Mouse (Mus musculus): ENCODE measurements around the gene Grasp.

Grasp gene

GRCm38 (mm10) chr15:101194951-101195823 lies 28.8 kb upstream of the Grasp start:
- DNase-seq (ENCODE audit: low spot score) = no peak

- no peak for DNase-seq (ENCODE audit: low spot score)
Measured at GRCm38 (mm10) chr15:101196079-101196795, 27.8 kb upstream of the Grasp start.

GRCm38 (mm10) chr15:101196961-101197360 lies 27.0 kb upstream of the Grasp start:
- no peak for DNase-seq (ENCODE audit: low spot score)

DNA sequence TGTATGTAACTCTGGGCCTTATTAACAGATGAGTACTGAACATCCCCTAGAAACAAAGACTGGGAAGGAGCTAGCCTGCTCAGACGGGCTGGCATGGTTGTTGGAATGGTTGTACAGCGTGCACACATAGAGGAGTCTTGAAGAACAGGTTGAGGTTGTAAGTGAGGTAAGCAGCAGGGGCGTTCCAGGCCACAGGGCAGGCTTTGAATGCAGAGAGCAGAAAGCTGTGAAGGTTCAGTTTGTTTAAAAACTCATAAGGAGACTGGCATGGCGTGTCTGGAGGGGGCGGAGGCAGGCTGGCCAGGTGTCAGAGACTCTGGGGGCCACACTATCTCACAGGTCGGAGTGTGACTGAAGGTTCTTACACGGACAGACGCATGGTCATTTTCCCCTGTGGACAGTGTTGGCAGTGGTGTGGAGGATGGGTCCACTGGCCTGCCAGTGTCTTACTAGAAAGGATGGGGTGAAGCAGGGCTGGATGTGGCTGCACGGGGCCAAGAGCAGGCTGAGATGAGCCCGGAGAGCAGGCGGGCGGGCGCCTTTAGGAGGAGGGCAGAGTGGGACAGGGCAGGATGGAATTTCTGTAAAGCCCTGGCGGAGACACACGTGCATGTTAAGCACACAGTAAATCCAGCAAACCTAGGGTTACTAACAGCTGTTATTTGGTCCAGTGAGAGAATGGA lies 26.4 kb upstream of the Grasp start:
- DNase-seq (ENCODE audit: low spot score) = no peak

- peak; percentile 41 for DNase-seq (ENCODE audit: low spot score)
Measured at GRCm38 (mm10) chr15:101198218-101198617, 25.8 kb upstream of the Grasp start.

- DNase-seq (ENCODE audit: low spot score) = no peak
Measured at GRCm38 (mm10) chr15:101198850-101199249, 25.1 kb upstream of the Grasp start.

- no peak for DNase-seq (ENCODE audit: low spot score)
Measured at GRCm38 (mm10) chr15:101200777-101201295, 23.2 kb upstream of the Grasp start.

- DNase-seq (ENCODE audit: low spot score) = no peak
Measured at GRCm38 (mm10) chr15:101201414-101201813, 22.6 kb upstream of the Grasp start.

DNA sequence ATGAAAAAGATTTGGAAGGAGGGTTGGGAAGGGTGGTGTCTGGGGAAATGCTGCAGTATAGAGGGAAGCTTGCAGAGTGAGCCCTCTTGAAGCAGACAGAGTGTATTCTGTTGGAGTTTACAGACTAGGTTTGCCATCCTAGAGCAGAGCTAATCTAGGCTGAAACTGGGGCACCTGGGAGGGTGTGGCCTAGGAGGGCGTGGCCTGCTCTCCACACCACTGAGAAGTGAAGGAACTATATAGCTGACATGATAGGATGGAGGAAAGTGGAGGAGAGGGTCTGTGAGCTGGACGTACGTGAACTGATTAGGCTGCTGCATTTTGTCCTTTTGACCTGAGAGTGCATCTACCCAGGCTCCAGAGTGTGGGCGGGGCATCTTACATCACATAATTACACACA lies 20.3 kb upstream of the Grasp start:
- no peak for DNase-seq (ENCODE audit: low spot score)

DNA sequence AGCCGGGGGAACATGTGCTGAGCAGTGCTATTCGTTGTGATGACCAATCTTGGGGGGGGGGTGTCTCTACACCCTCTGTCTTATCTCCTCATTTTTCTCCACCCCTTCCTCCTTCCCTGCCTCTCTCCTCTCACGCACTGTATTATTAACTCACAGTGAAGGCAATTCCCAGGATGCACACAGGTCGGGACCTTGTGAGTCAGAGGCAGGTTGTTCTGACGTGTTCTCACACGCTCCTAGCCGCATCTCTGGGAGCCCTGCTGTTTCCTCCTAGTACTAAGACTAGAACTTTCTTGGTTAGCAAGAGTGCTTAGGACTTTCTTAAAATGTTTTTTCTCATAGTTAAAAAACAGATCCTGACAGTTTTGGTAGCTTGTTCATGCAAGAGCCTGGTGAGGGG lies 19.2 kb upstream of the Grasp start:
- no peak for DNase-seq (ENCODE audit: low spot score)

- DNase-seq (ENCODE audit: low spot score) = no peak
Measured at GRCm38 (mm10) chr15:101210228-101210627, 13.8 kb upstream of the Grasp start.

GRCm38 (mm10) chr15:101210998-101211613 lies 12.9 kb upstream of the Grasp start:
- DNase-seq (ENCODE audit: low spot score) = no peak

DNA sequence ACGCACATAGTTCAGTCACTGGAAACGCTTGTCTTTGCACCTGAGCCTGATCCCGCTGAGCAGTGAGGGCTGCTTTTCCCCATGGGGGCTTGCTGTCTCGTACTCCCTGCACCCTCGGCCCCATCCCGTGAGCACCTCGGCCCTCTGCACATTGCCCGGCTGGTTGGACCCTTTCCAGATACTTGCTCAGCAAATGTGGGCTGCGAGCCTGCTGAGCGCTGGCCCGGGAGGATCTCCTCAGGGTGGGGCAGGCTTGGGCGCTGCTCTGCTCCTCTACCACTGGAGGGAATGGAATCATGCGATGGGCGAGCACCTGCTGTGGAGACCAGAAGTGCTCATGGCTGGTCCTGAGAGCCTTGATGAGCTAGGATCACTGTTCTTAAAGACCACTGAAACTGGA lies 11.6 kb upstream of the Grasp start:
- DNase-seq (ENCODE audit: low spot score) = no peak

DNA sequence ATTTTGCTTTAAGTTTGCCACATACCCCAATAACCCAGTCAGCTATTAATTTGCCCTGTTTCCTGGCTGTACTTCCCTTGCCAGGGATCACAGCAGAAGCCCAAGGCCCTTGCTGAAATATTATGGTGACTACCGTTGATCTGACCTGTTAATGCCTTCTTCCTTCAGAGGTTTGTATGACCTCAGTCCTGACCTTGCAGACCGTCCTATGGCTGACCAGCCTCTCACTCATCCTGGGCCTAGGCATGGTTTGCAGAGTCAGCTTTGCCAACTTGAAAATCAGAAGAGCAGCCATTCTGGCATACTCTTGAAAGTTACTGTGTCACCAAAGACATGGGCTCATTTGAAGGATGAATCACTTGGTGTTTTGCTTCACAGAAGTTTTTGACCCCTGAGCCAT lies 8.9 kb upstream of the Grasp start:
- DNase-seq (ENCODE audit: low spot score) = no peak

GRCm38 (mm10) chr15:101216036-101216435 lies 8.0 kb upstream of the Grasp start:
- DNase-seq (ENCODE audit: low spot score) = no peak

DNA sequence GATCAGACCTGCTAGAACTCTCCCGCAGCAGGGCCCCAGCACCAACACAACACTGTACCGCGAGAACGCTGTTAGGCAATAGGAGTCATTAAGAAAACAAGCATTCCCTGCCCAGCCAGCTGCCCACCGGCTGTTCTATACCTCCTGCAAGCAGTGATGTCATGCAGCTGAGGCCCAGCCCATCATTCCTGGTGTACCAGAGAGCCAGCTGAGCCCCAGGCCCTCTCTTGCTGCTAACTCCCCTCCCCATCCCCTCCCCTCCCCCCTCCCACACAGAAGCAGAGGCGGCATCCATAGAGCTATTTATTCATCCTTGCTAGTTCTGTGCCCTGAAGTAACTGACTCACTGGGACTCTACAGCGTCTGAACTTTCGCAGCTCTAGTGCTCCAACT lies 3.1 kb upstream of the Grasp start:
- DNase-seq (ENCODE audit: low spot score) = no peak

DNA sequence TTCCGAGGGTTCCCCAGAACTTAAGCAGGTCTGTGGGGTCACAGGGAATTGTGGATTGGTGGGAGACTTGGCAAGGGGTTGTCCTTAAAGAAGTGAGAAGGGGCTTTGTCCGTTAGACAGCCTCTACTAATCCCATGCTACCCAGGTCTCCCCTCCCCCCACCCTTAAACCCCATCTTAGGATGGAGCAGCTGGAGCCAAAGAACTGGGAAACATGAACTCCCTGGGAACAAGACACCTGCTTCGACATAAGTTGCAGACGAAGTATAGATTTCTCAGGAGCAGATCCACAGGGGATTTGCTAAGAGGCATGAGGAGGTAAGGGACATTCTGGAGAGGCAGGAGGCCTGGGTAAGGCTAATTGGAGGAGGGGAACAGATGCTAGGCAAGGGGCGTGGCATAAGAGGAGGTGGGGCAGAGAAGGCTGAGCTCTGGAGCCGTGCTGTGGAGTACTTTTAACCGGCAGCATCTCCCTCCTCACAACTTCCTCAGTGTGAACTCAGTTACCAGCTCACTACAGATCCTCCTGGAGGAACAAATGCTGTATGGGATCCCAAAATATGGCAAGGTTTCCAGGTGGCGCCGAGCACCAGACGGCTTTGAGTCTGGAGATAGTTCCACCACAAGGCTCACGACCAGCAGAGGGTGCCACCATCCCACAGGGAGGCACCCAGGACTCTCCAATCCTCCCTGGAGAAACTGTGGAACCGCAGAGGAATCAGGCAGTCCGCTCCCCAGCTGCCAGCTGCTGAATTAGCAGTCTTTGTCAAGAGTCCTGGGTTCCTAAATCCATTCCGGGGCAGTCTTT lies 2.5 kb upstream of the Grasp start:
- no peak for DNase-seq (ENCODE audit: low spot score)

- no peak for DNase-seq (ENCODE audit: low spot score)
Measured at GRCm38 (mm10) chr15:101222897-101223482, 998 bp upstream of the Grasp start.

DNA sequence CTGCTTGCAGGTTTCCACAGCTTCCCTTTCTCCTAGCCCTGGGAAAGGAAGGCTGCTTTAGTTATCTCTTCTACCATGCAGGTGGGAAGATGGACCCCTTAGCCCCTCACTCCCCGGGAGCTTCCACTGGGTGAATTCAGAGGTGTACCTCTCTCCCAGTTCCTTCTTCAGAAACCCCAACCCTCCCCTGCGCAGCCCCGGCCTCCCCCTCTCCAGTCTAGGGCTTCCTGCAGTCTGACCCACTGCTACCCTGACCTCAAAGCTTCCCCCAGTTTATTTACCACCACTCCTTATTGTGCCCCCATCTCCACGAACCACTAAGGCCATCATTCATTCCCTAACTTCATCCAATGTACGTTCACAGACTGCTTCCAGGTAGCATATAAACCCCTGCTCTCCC lies 392 bp upstream of the Grasp start:
- DNase-seq (ENCODE audit: low spot score) = no peak

GRCm38 (mm10) chr15:101224977-101225376 lies 989 bp downstream of the Grasp start:
- no peak for DNase-seq (ENCODE audit: low spot score)

DNA sequence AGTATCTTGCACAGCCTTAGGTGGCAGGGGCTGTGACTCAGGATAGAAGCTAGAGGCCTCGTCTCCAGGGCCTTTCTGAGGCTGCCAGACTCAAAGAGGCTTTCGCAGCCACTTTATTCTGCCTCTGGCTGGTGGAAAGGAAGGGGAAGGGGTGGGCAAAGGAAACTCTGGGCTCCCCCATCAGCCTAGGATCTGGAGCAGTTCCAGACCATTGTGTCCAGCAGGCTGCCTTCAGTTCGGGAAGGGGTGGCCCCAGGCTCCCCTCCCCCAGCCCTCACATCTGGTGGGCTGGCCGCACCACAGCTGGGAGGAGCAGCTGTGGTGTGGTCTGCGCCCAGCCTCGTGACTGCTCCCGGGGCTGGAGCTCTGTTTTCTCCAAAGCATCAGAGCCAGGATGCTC lies 4.0 kb downstream of the Grasp start:
- DNase-seq (ENCODE audit: low spot score) = no peak

All from spleen, adult 12 weeks (tissue).